Mouse (Mus musculus) left cerebral cortex, adult 6 months (tissue): ENCODE results near the gene Gm45711. TPM values are rescaled to one million over a fixed set of nuclear protein-coding genes. Genes with fewer than 3 reads are reported as not detected.

Experiments
- long read RNA-seq, 2 experiments: library from polyadenylated mRNA; unstranded; transcript quantifications; one replicate each; pipeline ENCODE4 v2.0.0; 2019 to 2020
- polyA plus RNA-seq: library from polyadenylated mRNA; unstranded; fragments of <200 nt; fragmentation: Nextera tagmentation; gene quantifications from 2 replicates; pipeline ENCODE4 v1.2.3, GENCODE M21; 2021

The Gm45711 gene
- not detected in 2 replicates for polyA plus RNA-seq
- long read RNA-seq, experiment 1 = 0 reads
- long read RNA-seq, experiment 2 = 0 reads

GRCm38 (mm10) chr8:104309441-104310155 lies at the start of gene Gm45711, which contains the start of gene Cmtm1:
Gene Gm45711, minus strand, starts transcription at chr8:104310081.
Gene Cmtm1, minus strand, starts transcription at chr8:104310145.

DNA sequence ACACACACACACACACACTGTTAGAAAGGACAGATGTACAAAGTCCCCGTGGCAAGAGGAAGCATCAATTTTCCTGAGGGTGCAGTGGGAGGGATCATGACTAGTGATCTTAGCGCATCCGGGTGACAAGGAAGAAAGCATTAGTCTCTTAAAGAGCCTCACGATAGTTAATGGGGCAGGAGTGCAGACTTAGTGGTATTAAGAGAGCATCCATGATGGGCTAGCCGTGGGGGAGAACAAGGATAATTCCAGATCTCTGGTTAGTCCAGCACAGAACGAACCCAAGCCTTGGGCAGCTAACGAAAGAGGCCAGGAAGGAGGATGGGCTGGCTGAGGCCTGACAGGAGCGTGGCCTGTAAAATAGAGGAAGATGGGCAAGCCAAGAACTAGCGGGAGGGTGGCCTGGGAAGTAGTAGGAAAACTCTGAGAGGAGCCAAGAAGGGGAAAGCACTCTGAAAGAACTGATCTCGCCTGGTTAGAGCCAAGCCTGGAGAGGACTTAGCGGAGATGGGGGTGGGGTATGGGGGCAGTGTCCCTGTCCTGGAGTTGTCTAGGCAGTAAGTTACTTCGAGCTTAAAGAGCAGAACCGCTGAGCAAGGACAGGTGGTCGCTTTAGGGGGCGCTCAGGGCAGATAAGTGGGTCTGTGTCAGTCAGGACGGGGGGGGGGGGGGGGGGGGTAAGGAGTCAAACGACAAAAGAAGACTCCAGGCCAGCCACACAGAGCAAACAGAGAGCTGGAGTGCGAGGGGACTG lies 29.5 kb upstream of the Gm45711 start, which contains the start of gene Cmtm3:
TSS of gene Cmtm3 (plus strand) at position 182 of the 754 bp plus-strand sequence.

DNA sequence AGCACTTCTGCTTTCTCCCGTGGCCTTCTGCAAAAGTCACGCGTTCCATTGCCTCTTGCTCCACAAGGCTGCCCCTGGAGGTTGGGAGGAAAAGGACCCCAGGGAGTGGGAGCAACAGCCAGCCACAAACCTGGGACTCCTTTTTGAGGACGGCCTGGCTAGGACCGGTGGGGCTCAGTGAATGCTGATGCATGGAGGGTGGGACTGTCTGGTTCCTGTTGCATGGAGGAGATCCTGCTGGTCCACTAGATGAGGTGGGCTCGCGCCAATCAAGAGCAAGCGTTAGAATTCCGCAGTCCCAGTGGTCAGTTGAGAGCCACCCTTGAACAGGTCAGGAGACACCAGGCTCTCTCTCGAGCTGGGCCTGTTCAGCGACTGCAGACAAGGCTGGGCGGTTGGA lies 12.0 kb upstream of the Gm45711 start, which contains the start of gene Cmtm2b:
TSS of gene Cmtm2b (plus strand) at position 301 of the 400 bp plus-strand sequence.

DNA sequence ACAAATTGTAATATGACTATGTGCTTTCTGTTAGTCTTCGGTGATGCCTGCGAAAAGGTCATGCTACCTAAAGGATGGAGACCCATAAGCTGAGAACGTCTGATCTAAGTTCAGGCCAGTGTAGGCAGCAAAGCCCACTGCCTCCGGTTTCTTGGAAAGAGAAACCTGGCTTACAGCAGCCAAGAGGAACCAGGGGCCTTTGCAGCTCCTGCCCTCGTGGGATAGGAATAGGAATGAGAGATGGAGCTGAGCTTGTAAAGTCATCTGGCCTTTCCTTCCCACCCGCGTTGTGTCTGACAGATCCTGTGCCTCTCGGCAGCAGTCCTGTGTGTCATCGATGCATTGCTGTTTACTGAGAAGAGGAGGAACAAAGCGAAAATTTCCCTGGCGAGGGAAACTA lies 11.4 kb upstream of the Gm45711 start, which contains the start of gene Gm11020:
TSS of gene Gm11020 (plus strand) at position 301 of the 400 bp plus-strand sequence.

GRCm38 (mm10) chr8:104293081-104293480 lies 16.8 kb downstream of the Gm45711 start, which contains the start of gene Cmtm2a:
Gene Cmtm2a, minus strand, starts transcription at chr8:104293181.

DNA sequence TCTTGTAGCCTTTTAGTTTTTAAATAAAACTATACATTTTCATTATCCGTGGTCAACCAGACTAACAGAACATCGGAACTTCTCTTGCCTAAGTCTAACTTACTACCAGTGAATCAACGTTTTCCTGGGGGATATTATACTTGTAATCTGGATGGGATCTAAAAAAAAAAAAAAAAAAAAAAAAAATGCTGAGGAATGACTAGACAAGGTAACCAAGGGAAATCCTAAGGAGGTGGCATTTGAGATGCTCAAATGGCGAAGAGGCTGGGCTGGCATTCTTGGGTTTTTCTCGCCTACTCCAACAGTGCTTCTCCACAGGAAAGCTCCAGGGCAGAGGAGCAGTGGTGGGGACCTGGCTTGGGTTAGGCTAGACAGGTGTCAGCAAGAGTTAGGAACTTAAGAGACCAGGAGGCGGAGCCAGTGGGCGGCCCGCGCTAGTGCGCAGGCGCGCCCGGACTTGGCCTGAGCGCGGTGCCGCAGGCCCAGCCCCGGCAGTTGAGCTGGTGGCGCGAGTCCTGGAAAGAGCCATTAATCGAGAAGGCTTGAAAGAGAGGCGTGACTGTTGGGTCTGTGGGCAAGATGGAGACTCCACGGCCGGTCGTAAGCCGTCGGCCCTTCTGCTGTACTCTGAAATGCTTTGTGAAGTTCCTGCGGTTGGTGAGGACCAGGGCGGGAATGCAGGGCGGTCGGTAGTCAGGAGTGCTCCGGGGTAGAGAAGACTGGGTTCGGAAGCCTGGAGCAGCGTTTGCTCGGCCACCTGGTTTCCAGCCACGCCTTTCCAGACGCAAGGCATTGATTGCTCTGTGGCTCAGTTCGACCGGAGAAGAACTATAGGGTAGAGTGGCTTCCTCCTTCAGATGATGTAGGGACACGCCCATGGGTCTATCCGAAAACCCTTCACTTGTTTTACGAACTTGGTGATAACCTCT lies 59.2 kb downstream of the Gm45711 start, which contains the start of gene Cklf:
TSS of gene Cklf (plus strand) at position 423 of the 929 bp plus-strand sequence.

DNA sequence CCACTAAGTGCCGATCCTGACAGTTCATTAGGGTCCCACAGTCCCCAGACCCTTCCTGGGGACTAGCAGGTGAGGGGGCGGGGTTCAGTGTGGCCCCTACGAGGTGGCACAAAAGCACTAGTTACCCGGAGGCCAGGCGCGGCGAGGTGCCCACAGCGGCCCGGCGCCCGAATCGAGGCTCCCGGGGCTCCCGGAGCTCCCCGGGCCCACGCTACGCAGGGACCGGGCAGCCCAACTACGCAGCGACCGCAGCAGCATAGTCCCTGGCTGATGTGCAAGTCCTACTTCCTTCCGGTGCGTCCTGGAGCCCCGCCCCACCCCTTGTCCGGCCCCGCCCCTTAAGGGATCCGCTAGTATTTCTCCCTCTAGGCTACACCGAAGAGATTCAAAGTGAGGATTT lies 61.6 kb downstream of the Gm45711 start, which contains the start of gene Tk2:
TSS of gene Tk2 (minus strand) at position 283 of the 400 bp plus-strand sequence.

Other genes starting within 250 kb of the Gm45711 start
- 1.0 and 1.9 TPM in 2 replicates for gene Cdh5, start 208.5 kb downstream of the Gm45711 start, polyA plus RNA-seq
- gene Bean1, start 139.6 kb downstream of the Gm45711 start, polyA plus RNA-seq = 2.6 and 10.0 TPM in 2 replicates
- 25.3 and 28.2 TPM in 2 replicates for gene Tk2, start 61.5 kb downstream of the Gm45711 start, polyA plus RNA-seq
- gene Cklf, start 59.2 kb downstream of the Gm45711 start, polyA plus RNA-seq = 6.6 and 8.2 TPM in 2 replicates
- gene Cmtm2a, start 16.9 kb downstream of the Gm45711 start, polyA plus RNA-seq = not detected in 2 replicates
- not detected in 2 replicates for gene Cmtm1, start 64 bp upstream of the Gm45711 start, polyA plus RNA-seq
- gene Gm11020, start 11.5 kb upstream of the Gm45711 start, polyA plus RNA-seq = not detected in 2 replicates
- gene Cmtm2b, start 12.1 kb upstream of the Gm45711 start, polyA plus RNA-seq = not detected in 2 replicates
- gene Cmtm3, start 29.3 kb upstream of the Gm45711 start, polyA plus RNA-seq = 8.1 and 14.0 TPM in 2 replicates
- 8.0 and 9.4 TPM in 2 replicates for gene Cmtm4, start 85.7 kb upstream of the Gm45711 start, polyA plus RNA-seq
- 33.3 and 33.6 TPM in 2 replicates for gene Dync1li2, start 133.0 kb upstream of the Gm45711 start, polyA plus RNA-seq
- gene Terb1, start 199.8 kb upstream of the Gm45711 start, polyA plus RNA-seq = 0.48 and 0.63 TPM in 2 replicates
- 72.4 and 81.8 TPM in 2 replicates for gene Nae1, start 224.6 kb upstream of the Gm45711 start, polyA plus RNA-seq
- 24.9 and 25.1 TPM in 2 replicates for gene Car7, start 224.6 kb upstream of the Gm45711 start, polyA plus RNA-seq